Mouse (Mus musculus) E14TG2a.4 (cell line): ENCODE results near the gene Fes.

Experiments used
- CTCF ChIP-seq: conservative IDR thresholded peaks from 2 replicates; pipeline ENCODE4 v1.5.1; 2014; ENCODE audit warnings: low read length
- NANOG ChIP-seq: IDR thresholded peaks from 2 replicates; pipeline ENCODE4 v1.6.1; 2014; ENCODE audit warnings: borderline replicate concordance, low read length, mixed read lengths
- POU5F1 ChIP-seq: IDR thresholded peaks from 2 replicates; pipeline ENCODE4 v1.6.1; 2014; ENCODE audit warnings: low read length, borderline replicate concordance

GRCm38 (mm10) chr7:80406186-80406585, 18.4 kb upstream of the Fes start:
- TF ChIP-seq CTCF: no peak
- no peak for TF ChIP-seq POU5F1
- no peak for TF ChIP-seq NANOG
